Mouse (Mus musculus) bone marrow, adult 2 months (tissue): ENCODE data around the gene S100pbp. TPM values are rescaled to one million over a fixed set of nuclear protein-coding genes. Genes with fewer than 3 reads are reported as not detected.

Experiments
- H3K27ac ChIP-seq: fragments of 200-500 bp; 2 replicates; pipeline ENCODE4 v1.5.1; 2012; ENCODE audit warnings: low read depth, mild to moderate bottlenecking, control low read depth, inconsistent platforms, low read length; ENCODE audit not compliant: control insufficient read depth, poor library complexity, insufficient read depth
- H3K4me1 ChIP-seq: fragments of 200-500 bp; 2 replicates; pipeline ENCODE4 v1.6.1; 2011; ENCODE audit warnings: low read length; ENCODE audit not compliant: control insufficient read depth, insufficient read depth
- H3K4me3 ChIP-seq: fragments of 200-500 bp; replicated peaks from 2 replicates; pipeline ENCODE3; 2011; ENCODE audit warnings: mild to moderate bottlenecking, low read depth, low read length, control low read depth; ENCODE audit not compliant: control insufficient read depth
- CTCF ChIP-seq: fragments of 200-500 bp; IDR thresholded peaks from 2 replicates; pipeline ENCODE4 v1.5.1; 2011; ENCODE audit warnings: low read length, control low read depth; ENCODE audit not compliant: control insufficient read depth, insufficient read depth
- POLR2A ChIP-seq: fragments of 200-500 bp; IDR thresholded peaks from 2 replicates; pipeline ENCODE4 v1.6.1; 2011; ENCODE audit warnings: low read depth, mild to moderate bottlenecking, control low read depth, low read length, borderline replicate concordance; ENCODE audit not compliant: control insufficient read depth
- WGBS: fragments of 180-500 bp; shearing (Covaris S2); methylation state at CpG from one replicate; pipeline ENCODE4 v1.1.7; 2018; 5-methylcytosine and 5-hydroxymethylcytosine counted together
- polyA plus RNA-seq: library from polyadenylated mRNA; stranded (reverse); fragments of >200 nt; gene quantifications from 2 replicates; pipeline ENCODE4 v1.2.4, GENCODE M21; 2011; ENCODE audit warnings: low replicate concordance; ENCODE audit not compliant: missing spikeins, insufficient read depth, insufficient read length

The S100pbp gene
- polyA plus RNA-seq, 1 experiment, result 9.4 TPM

DNA sequence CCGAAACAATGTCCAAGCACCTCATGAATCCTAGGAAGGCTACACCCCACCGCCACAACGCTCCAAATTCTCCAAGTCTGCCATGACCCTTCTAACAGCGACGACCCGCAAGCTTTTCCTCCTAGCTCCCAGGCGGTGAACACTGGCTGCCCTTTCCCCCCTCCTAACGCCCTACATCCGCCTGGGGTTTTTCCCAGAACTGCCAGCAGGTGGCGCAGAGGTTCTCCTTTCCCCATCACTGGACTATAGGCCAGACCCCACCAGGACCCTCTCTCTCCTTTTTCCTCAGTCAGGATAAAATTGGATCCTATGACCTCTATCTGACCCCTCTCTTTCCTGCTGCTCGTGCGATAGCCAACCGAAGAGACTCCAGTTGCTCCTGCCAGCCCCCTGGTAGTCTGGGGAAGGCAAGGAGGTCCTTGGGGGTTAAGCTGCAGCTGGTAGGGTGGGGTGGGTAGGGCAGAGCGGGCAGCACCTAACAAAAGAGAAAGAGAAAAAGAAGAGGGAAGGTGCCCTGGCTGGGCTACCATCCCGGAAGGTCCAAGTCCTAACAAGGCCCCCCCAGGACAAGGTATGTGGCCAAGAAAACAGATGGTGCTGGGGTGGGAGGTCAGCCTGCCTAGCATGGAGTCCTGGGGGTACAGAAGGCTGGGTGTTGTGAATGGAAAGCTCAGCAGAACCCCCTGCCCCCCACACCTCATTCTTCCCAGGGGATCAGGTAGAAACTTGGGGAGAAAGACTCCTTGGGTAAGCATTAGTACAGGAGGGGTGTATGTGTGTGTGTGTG, 54.5 kb downstream of the S100pbp start:
- TF ChIP-seq CTCF (peak; percentile 76), POLR2A (no peak)
- H3K4me3 ChIP-seq, result no peak overlapping the region
- H3K4me1 ChIP-seq, result no peaks in the 10 kb centered on the region; the same call in 1 of the 2 replicates
- H3K27ac ChIP-seq, result no peak overlapping the region
- 12% methylated on average over 15 of the region's 15 CpGs for WGBS

DNA sequence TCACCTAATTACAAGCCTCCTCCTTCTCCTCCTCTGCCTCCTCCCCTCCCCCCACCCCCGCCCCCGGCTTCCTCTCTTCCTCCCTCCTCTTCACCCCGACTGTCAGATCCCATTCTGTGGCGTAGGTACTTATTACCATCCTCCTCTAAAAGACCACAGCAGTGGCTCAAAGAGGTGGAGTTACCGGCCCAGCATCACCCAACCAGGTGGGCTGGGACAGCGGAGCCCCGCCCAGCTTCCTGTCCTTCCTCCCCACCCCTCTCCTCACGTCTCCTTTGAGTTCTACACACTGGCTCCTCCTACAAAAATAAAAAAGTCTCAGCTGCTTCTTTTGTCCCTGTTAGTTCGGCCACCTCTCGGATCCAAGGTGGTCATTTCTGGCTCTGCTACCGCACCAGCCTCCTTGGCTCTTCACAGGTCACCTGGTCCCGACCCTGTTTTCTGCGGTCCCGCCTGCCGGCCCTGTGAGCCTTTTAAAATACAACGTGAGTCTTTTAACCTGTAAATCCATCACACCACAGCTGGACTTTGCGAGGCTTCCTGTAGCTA, 58.7 kb downstream of the S100pbp start:
- no peak overlapping the region for H3K27ac ChIP-seq
- H3K4me1 ChIP-seq, result no peaks in the 10 kb centered on the region
- TF ChIP-seq CTCF, result no peak
- no peak overlapping the region for H3K4me3 ChIP-seq
- 4% methylated on average over 16 of the region's 17 CpGs for WGBS

DNA sequence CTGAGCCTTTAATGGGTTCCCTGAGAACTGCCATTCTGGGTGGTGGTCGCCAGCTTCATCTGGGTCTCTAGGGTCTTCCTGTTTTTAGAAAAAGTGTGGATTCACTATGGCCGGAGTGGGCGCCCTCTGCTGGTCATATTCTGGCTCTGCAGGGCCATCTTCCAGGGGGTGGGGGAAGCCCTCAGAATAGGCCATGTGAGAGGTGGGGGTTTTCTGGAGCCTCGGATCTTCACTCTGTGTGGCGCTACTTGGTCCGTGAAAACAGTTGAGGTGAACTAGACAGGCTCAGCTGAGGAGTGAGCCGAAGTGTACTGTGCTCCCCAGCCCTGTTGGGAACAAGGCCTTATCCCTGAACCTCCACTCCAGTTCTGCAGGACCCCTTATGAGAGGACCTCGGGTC, 59.4 kb downstream of the S100pbp start:
- Histone ChIP-seq H3K4me3 (no peak overlapping the region), H3K27ac (no peak overlapping the region), H3K4me1 (no peaks in the 10 kb centered on the region)
- peak; percentile 70 for TF ChIP-seq CTCF
- TF ChIP-seq POLR2A, result no peak
- WGBS, result 4% methylated on average over 8 of the region's 8 CpGs

DNA sequence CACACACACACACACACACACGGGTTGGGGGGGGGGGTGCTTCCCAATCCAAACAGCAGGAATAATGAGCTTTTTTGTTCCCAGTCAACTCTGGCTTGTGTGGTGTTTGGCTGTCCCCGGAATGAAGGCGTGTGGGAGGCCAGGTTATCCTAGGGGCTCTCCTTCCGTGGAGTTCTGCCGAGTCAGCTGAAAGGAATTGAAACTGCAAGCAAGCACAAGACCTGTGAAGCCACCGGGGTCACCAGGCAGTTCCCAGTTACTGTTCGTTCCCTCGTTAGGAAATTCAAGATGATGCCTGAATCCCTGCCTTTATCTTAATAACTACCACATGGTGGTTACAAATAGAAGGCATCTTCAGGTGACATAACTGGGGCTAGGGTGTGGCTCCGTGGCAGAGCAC, 60.1 kb downstream of the S100pbp start:
- Histone ChIP-seq H3K4me1 (no peaks in the 10 kb centered on the region), H3K4me3 (no peak overlapping the region), H3K27ac (no peak overlapping the region)
- TF ChIP-seq CTCF, result no peak
- no peak for TF ChIP-seq POLR2A
- WGBS, result 60% methylated on average over 9 of the region's 9 CpGs

DNA sequence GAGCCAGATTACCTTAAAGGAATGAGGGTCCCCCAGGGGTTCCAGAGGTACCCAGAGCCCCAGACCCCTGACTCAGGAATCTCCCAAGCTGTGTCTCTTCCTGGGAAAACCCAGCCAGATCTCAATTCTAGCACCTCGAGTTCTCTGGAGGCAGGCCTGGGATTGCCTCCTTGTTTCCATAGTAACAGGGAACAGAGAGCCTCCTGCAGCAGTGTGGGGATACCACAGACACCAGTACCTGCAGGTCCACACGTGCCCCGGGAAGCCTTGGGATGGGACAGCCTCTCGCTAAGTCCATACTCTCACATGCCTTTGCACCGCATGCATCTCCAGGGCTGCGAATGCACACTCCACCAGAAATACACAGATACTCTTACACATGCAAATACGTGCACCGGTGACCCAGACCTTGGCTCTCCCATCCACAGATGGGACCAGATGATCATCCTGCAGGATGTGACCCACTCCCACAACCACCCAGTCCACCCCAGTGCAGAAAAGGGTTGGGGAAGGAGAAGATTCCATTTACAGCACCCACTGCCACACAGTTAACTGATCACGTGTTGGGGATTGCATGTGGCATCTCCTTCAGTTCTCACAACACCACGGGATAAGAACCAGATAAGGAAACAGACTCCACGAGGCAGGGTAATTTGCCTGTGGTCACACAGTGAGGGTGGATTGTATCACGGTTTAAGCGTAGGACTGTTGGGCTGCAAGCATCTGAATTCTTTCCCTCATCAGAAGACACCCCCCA, 60.8 kb downstream of the S100pbp start:
- no peaks in the 10 kb centered on the region for H3K4me1 ChIP-seq
- no peak overlapping the region for H3K27ac ChIP-seq
- no peak overlapping the region for H3K4me3 ChIP-seq
- TF ChIP-seq POLR2A (no peak), CTCF (no peak)
- 62% methylated on average over 13 of the region's 13 CpGs for WGBS

DNA sequence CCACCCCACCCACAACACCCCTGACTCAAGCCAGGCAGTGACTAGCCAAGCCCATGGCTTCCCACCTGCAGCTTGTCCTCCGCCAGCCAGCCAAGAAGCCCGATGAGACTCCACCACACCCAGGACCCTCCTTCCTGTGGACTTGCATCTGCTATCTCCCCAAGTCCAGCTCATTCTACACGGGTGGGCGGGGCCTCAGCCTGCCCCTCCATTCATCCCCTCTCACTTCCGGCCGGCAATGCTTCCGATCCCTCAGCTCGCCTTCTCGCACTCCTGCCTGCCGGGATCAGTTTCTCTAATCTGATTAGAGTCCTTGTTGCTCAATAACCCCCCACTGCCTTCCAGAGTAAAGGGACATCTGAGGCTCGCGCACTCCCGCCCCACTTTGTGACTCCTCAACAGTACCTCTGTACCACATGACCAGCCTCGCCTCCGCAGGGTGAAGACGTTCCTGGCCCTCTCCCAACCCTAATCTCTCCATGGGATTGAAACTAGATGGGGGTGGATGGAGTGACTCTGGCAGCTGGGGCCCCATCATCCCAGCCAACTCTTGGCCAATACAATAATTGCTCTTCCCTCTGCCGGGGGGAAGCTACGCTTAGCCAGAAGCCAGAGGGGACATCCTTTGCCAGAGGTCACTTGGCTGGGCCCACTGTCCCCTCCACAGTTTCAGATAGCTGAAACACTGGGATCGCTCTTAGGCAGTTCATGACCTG, 63.6 kb downstream of the S100pbp start:
- WGBS, result 25% methylated on average over 19 of the region's 19 CpGs
- no peaks in the 10 kb centered on the region for H3K4me1 ChIP-seq
- TF ChIP-seq POLR2A (no peak), CTCF (no peak)
- no peak overlapping the region for H3K27ac ChIP-seq
- H3K4me3 ChIP-seq, result no peak overlapping the region

DNA sequence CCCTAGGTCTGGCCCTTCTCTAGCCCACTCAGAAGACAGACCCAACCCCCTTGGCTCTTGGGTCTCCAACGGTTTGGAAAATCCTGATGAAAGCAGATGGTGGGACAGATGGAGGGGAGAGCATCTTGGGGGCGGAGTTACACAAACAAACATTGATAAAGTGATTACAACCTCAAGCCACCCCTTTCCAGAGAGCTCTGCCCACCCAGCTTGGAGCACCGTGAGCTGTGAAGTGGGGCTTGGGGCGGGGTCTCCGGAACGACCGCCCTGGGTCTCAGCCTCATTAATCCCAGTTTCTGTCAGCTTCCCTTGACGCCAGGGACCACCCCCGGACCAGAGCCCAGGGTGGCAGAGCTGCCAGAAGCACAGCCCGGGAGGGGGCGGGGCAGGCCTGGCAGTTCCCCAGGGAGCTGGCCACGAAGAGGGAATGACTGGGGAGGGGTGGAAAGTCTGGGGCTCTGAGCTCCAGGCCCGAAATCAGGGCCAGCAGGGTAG, 64.8 kb downstream of the S100pbp start:
- no peaks in the 10 kb centered on the region for H3K4me1 ChIP-seq
- H3K27ac ChIP-seq, result no peak overlapping the region
- TF ChIP-seq POLR2A (no peak), CTCF (no peak)
- no peak overlapping the region for H3K4me3 ChIP-seq
- WGBS, result 13% methylated on average over 13 of the region's 13 CpGs

DNA sequence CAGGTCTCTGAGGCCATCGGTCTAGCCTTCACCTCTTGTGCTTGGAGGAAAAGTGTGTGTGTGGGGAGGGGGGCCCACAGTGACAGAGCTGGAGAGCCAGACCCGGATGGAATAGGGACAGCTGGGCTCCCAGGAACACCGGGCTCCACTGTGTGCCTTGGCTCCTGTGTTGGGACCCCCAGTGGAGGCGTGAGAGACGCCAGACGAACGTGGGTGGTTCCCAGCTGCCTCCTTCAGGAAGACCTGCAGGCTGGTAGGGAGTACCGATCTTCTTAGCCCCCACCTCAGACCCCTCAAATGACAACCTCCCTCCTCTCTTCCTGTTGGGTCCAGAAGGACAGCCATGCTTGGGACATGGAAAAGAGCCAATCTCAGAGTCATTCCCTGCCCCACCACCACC, 66.8 kb downstream of the S100pbp start:
- WGBS, result 30% methylated on average over 8 of the region's 8 CpGs
- H3K4me1 ChIP-seq, result no peaks in the 10 kb centered on the region
- no peak for TF ChIP-seq POLR2A
- no peak for TF ChIP-seq CTCF
- no peak overlapping the region for H3K27ac ChIP-seq
- H3K4me3 ChIP-seq, result no peak overlapping the region
